Mouse (Mus musculus) hindbrain, embryonic 12.5 days (tissue): ENCODE results near the gene Ccl17. TPM values are rescaled to one million over a fixed set of nuclear protein-coding genes. Genes with fewer than 3 reads are reported as not detected.
"Not testable (repeated sequence)": the region's sequence is repeated elsewhere in the genome, so short reads cannot be mapped to it uniquely, and the experiment has no call there.

Source experiments
- ATAC-seq: fragments of 200-750 bp; cut with Nextera tagmentation; 2 replicates; pipeline ENCODE4 v1.8.0; 2017; ENCODE audit warnings: moderate TSS enrichment; ENCODE audit not compliant: low FRiP score
- H3K27ac ChIP-seq: fragments of 300-500 bp; sonication (generic); 2 replicates; pipeline ENCODE4 v1.5.1; 2016; ENCODE audit warnings: mild to moderate bottlenecking
- H3K27me3 ChIP-seq: fragments of 300-500 bp; sonication (generic); 2 replicates; pipeline ENCODE4 v1.6.1; 2016; ENCODE audit warnings: mild to moderate bottlenecking
- H3K36me3 ChIP-seq: fragments of 300-500 bp; sonication (generic); 2 replicates; pipeline ENCODE4 v1.6.1; 2016; ENCODE audit warnings: mild to moderate bottlenecking
- H3K4me1 ChIP-seq: fragments of 300-500 bp; sonication (generic); 2 replicates; pipeline ENCODE4 v1.6.1; 2016
- H3K4me2 ChIP-seq: fragments of 300-500 bp; sonication (generic); replicated peaks from 2 replicates; pipeline ENCODE4 v1.6.1; 2016; ENCODE audit warnings: mild to moderate bottlenecking
- H3K4me3 ChIP-seq: fragments of 300-500 bp; sonication (generic); 2 replicates; pipeline ENCODE4 v1.5.1; 2016; ENCODE audit warnings: mild to moderate bottlenecking
- H3K9ac ChIP-seq: fragments of 300-500 bp; sonication (generic); 2 replicates; pipeline ENCODE4 v1.6.1; 2016; ENCODE audit warnings: mild to moderate bottlenecking, moderate library complexity
- H3K9me3 ChIP-seq: fragments of 300-500 bp; sonication (generic); replicated peaks from 2 replicates; pipeline ENCODE4 v1.6.1; 2016; ENCODE audit warnings: mild to moderate bottlenecking
- WGBS: fragments of 180-500 bp; shearing (Covaris S2); methylation state at CpG from one replicate; pipeline ENCODE4 v1.1.7; 2016; 5-methylcytosine and 5-hydroxymethylcytosine counted together
- polyA plus RNA-seq: library from polyadenylated mRNA; unstranded; fragments of >200 nt; fragmentation: Nextera tagmentation; extraction: Ambion mirVana; gene quantifications from 2 replicates; pipeline ENCODE4 v1.2.1, GENCODE M21; 2016

Ccl17 gene
- polyA plus RNA-seq, 1 experiment from 2014 or later, result not detected

- Histone ChIP-seq H3K4me2 (no peak overlapping the region), H3K27me3 (no peaks in the 10 kb centered on the region), H3K4me3 (no peak overlapping the region), H3K9me3 (no peaks in the 10 kb centered on the region), H3K27ac (no peak overlapping the region), H3K4me1 (no peaks in the 10 kb centered on the region), H3K36me3 (peaks cover 45% of the 10 kb centered on the region), H3K9ac (no peak overlapping the region)
- 76% methylated on average over 6 of the region's 6 CpGs for WGBS
- no peak for ATAC-seq
Measured at GRCm38 (mm10) chr8:94819671-94820179, 9.5 kb downstream of the Ccl17 start.

GRCm38 (mm10) chr8:94820553-94820952 is 10.3 kb downstream of the Ccl17 start:
- Histone ChIP-seq H3K9me3 (no peaks in the 10 kb centered on the region), H3K4me2 (no peak overlapping the region), H3K36me3 (peaks cover 52% of the 10 kb centered on the region), H3K9ac (no peak overlapping the region), H3K4me1 (no peaks in the 10 kb centered on the region), H3K27me3 (no peaks in the 10 kb centered on the region), H3K4me3 (no peak overlapping the region), H3K27ac (no peak overlapping the region)
- 91% methylated on average over 7 of the region's 7 CpGs for WGBS
- no peak for ATAC-seq

GRCm38 (mm10) chr8:94821381-94821780 is 11.1 kb downstream of the Ccl17 start:
- no peak overlapping the region for H3K4me2 ChIP-seq
- no peak overlapping the region for H3K9ac ChIP-seq
- 91% methylated on average over 2 of the region's 2 CpGs for WGBS
- no peaks in the 10 kb centered on the region for H3K4me1 ChIP-seq
- H3K27ac ChIP-seq, result no peak overlapping the region
- ATAC-seq, result no peak
- no peak overlapping the region for H3K4me3 ChIP-seq
- H3K36me3 ChIP-seq, result peaks cover 52% of the 10 kb centered on the region
- H3K27me3 ChIP-seq, result no peaks in the 10 kb centered on the region
- no peaks in the 10 kb centered on the region for H3K9me3 ChIP-seq

GRCm38 (mm10) chr8:94822637-94823560 is 12.6 kb downstream of the Ccl17 start:
- 87% methylated on average over 23 of the region's 23 CpGs for WGBS
- Histone ChIP-seq H3K9ac (no peak overlapping the region), H3K27ac (no peak overlapping the region), H3K9me3 (no peaks in the 10 kb centered on the region), H3K4me2 (no peak overlapping the region), H3K27me3 (no peaks in the 10 kb centered on the region), H3K4me3 (no peak overlapping the region), H3K4me1 (no peaks in the 10 kb centered on the region), H3K36me3 (peaks cover 63% of the 10 kb centered on the region)
- no peak for ATAC-seq

- WGBS, result 92% methylated on average over 6 of the region's 6 CpGs
- no peak for ATAC-seq
- no peak overlapping the region for H3K27ac ChIP-seq
- H3K4me3 ChIP-seq, result no peak overlapping the region
- H3K36me3 ChIP-seq, result peaks cover 77% of the 10 kb centered on the region
- H3K4me1 ChIP-seq, result no peaks in the 10 kb centered on the region
- H3K4me2 ChIP-seq, result no peak overlapping the region
- H3K27me3 ChIP-seq, result no peaks in the 10 kb centered on the region
- no peaks in the 10 kb centered on the region for H3K9me3 ChIP-seq
- H3K9ac ChIP-seq, result no peak overlapping the region
Measured at GRCm38 (mm10) chr8:94825170-94825569, 14.9 kb downstream of the Ccl17 start.

- Histone ChIP-seq H3K9me3 (0 out of 2 replicates have a peak, but pooled peaks cover 4% of the 10 kb centered on the region), H3K4me1 (no peaks in the 10 kb centered on the region), H3K36me3 (peaks cover 75% of the 10 kb centered on the region), H3K27ac (no peak overlapping the region), H3K27me3 (no peaks in the 10 kb centered on the region), H3K9ac (no peak overlapping the region), H3K4me3 (no peak overlapping the region), H3K4me2 (no peak overlapping the region)
- ATAC-seq, result no peak
- 96% methylated on average over 5 of the region's 5 CpGs for WGBS
Measured at GRCm38 (mm10) chr8:94826210-94826609, 16.0 kb downstream of the Ccl17 start.

- 92% methylated on average over 6 of the region's 6 CpGs for WGBS
- no peak overlapping the region for H3K4me2 ChIP-seq
- no peak overlapping the region for H3K9ac ChIP-seq
- no peak overlapping the region for H3K27ac ChIP-seq
- 0 out of 2 replicates have a peak, but pooled peaks cover 4% of the 10 kb centered on the region for H3K9me3 ChIP-seq
- ATAC-seq, result no peak
- H3K27me3 ChIP-seq, result no peaks in the 10 kb centered on the region
- H3K4me1 ChIP-seq, result no peaks in the 10 kb centered on the region
- H3K4me3 ChIP-seq, result no peak overlapping the region
- H3K36me3 ChIP-seq, result peaks cover 67% of the 10 kb centered on the region
Measured at GRCm38 (mm10) chr8:94828284-94828683, 18.0 kb downstream of the Ccl17 start.

GRCm38 (mm10) chr8:94833901-94834405 is 23.7 kb downstream of the Ccl17 start:
- H3K4me2 ChIP-seq, H3K9ac ChIP-seq, ATAC-seq, H3K27ac ChIP-seq, H3K27me3 ChIP-seq, H3K4me3 ChIP-seq, H3K9me3 ChIP-seq: not testable (repeated sequence)
- Histone ChIP-seq H3K36me3 (peaks cover 27% of the 10 kb centered on the region), H3K4me1 (peaks cover 13% of the 10 kb centered on the region)
- 84% methylated on average over 7 of the region's 7 CpGs for WGBS

- not testable (repeated sequence) for H3K4me3 ChIP-seq, H3K27me3 ChIP-seq, H3K27ac ChIP-seq, ATAC-seq, H3K9ac ChIP-seq, H3K4me2 ChIP-seq, H3K9me3 ChIP-seq
- peaks cover 16% of the 10 kb centered on the region for H3K4me1 ChIP-seq
- WGBS, result 95% methylated on average over 13 of the region's 13 CpGs
- peaks cover 15% of the 10 kb centered on the region for H3K36me3 ChIP-seq
Measured at GRCm38 (mm10) chr8:94835751-94836150, 25.5 kb downstream of the Ccl17 start.

- H3K27me3 ChIP-seq, result no peaks in the 10 kb centered on the region
- ATAC-seq, result no peak
- peaks cover 16% of the 10 kb centered on the region for H3K4me1 ChIP-seq
- H3K36me3 ChIP-seq, result peaks cover 8% of the 10 kb centered on the region
- peak overlapping the region; percentile 90; the same call in 1 of the 2 replicates for H3K9ac ChIP-seq
- H3K27ac ChIP-seq, result no peak overlapping the region
- H3K4me2 ChIP-seq, result peak overlapping the region; percentile 84
- 74% methylated on average over 11 of the region's 11 CpGs for WGBS
- H3K9me3 ChIP-seq, result no peaks in the 10 kb centered on the region
- H3K4me3 ChIP-seq, result peak overlapping the region; percentile 90
Measured at GRCm38 (mm10) chr8:94836456-94837240, 26.4 kb downstream of the Ccl17 start.

- ATAC-seq, result peak; percentile 98
- WGBS, result 1% methylated on average over 77 of the region's 82 CpGs
Measured at GRCm38 (mm10) chr8:94837662-94838574, 27.7 kb downstream of the Ccl17 start, which contains the start of the genes Coq9 and Ciapin1. Coq9 (plus strand) TSS chr8:94838321. Ciapin1 (minus strand) TSS chr8:94838358.

More at GRCm38 (mm10) chr8:94837662-94838574, 27.7 kb downstream of the Ccl17 start, which contains the start of the genes Coq9 and Ciapin1:
- Histone ChIP-seq H3K27me3 (no peaks in the 10 kb centered on the region), H3K4me3 (peak within 1 kb of the TSS; percentile 90), H3K4me2 (peak within 1 kb of the TSS; percentile 84), H3K36me3 (no peaks in the 10 kb centered on the region), H3K4me1 (peaks cover 16% of the 10 kb centered on the region), H3K9me3 (no peaks in the 10 kb centered on the region), H3K27ac (peak within 1 kb of the TSS; percentile 91), H3K9ac (peak within 1 kb of the TSS; percentile 90)
